Mouse (Mus musculus) v-Abl transformed pro-B cells (cell line): ENCODE measurements around the gene Sycp3.
"Not testable (repeated sequence)": the region's sequence is repeated elsewhere in the genome, so short reads cannot be mapped to it uniquely, and the experiment has no call there.

Source experiments
- in situ Hi-C, 2 experiments: fragments of 400-800 bp; cut with MboI; formaldehyde crosslinking; loops; one replicate each; pipeline ENCODE4 v1.15.1; 2025; ENCODE audit not compliant: unreplicated experiment in 2 of 2

The Sycp3 gene

DNA sequence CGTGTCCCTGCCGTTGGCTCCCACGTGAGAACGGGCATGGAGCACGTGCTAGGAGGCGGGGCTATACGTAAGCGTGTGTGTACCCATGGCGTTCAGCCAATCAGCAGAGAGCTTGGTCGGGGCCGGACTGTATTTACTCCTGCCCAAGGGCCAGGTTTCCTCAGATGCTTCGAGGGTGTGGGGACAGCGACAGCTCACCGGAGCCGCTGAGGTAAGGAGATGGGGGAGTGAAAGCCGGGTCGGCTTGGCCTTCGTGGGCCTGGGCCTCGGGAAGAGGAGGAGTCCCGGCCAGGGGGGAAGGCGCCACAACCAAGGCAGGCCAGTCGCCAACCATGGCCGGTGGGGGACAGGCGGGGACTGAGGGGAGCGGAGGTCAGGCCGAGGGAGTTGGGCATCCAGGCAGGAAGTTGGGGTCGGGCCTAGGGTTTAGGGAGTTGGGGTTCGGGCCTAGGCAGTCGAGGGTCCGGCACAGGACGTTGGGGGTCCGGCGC is at the start of gene Sycp3:
Gene Sycp3, plus strand, starts transcription at position 68 of the 491 bp plus-strand sequence.
- in situ Hi-C loops = no loop called here

DNA sequence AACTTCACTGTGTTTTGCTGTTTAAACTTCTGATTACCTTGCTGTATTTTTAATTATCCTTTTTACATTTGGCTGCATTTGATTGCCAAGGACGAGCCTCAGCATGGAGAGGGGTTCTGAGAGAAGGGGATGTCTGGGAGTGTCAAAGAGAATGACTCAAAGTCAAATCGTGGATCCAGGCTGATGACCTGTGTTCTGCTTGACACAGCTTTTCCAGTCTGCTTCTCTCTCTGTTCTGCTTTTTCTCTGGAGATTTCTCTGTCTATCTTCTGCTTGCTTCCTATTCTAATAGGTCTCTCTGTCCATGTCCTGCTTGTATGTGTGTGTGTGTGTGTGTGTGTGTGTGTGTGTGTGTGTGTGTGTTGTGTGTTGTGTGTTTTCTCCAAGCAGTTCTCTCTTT is 49.6 kb upstream of the Sycp3 start:
- in situ Hi-C loops = loop anchor here (10.0 to 25.0 kb wide), 5 partner anchors 1028 to 1697 kb away; partner anchors contain the start of genes Gas2l3 (in 1 of the 2), Hsp90b1 (in 1 of the 2) and Ttc41 (in 1 of the 2)

GRCm38 (mm10) chr10:88412290-88412995 is 46.9 kb upstream of the Sycp3 start:
- in situ Hi-C loops = loop anchor here (25.0 kb wide), 4 partner anchors 1025 to 1700 kb away; partner anchors contain the start of genes Gas2l3 (in 1 of the 2), Hsp90b1 (in 1 of the 2) and Ttc41 (in 1 of the 2)

GRCm38 (mm10) chr10:88417686-88418085 is 41.7 kb upstream of the Sycp3 start:
- in situ Hi-C loops = loop anchor here (25.0 kb wide), 4 partner anchors 1020 to 1705 kb away; partner anchors contain the start of genes Gas2l3 (in 1 of the 2), Hsp90b1 (in 1 of the 2) and Ttc41 (in 1 of the 2)

- in situ Hi-C loops = loop anchor here (10.0 to 25.0 kb wide), 5 partner anchors 315 to 1708 kb away; partner anchors contain the start of genes Arl1 (in 1 of the 2), Gas2l3 (in 1 of the 2), Hsp90b1 (in 1 of the 2) and Ttc41 (in 1 of the 2)
These were observed 39.2 kb upstream of the Sycp3 start for GRCm38 (mm10) chr10:88420141-88420541.

- in situ Hi-C loops = loop anchor here (10.0 to 25.0 kb wide), 5 partner anchors 314 to 1709 kb away; partner anchors contain the start of genes Arl1 (in 1 of the 2), Gas2l3 (in 1 of the 2), Hsp90b1 (in 1 of the 2) and Ttc41 (in 1 of the 2)
These were observed 38.5 kb upstream of the Sycp3 start for GRCm38 (mm10) chr10:88420655-88421435.

DNA sequence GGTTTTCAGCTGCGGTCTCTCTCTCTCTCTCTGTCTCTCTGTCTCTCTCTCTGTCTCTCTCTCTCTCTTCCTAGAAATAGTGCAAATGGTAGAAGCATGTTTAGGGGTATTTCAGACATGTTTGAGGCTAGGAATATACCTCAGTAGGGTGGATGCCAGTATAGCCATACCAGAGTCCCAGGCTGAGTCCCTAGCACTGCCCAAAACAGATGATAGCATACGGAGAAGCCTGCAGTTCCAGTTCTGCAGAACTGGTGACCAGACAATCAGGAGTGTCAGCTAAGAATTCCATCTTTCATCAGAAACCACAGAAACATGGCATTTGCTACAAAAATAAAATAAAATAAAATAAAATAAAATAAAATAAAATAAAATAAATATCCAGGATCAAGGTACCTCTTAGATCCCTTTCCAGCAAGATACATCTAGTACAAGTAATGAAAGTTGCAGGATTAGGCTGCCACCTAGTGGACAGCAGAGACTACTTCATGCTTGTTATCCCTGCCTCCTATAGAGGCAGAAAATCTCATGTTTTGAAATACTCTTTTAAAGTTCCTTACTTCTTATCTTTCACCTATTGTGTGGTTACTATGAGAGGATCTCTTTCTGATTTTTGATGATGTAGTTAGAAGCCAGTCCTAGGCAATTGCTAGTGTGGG is 33.1 kb upstream of the Sycp3 start:
- in situ Hi-C loops = loop anchor here (5.0 to 10.0 kb wide), 6 partner anchors 44 to 309 kb away; partner anchors contain the start of genes Arl1 (in 1 of the 2), Dram1 (in 1 of the 2) and Gnptab (in 1 of the 2)

- in situ Hi-C loops = loop anchor here (5.0 to 10.0 kb wide), 6 partner anchors 45 to 308 kb away; partner anchors contain the start of genes Arl1 (in 1 of the 2), Dram1 (in 1 of the 2) and Gnptab (in 1 of the 2)
These were observed 32.5 kb upstream of the Sycp3 start for GRCm38 (mm10) chr10:88426896-88427295.

DNA sequence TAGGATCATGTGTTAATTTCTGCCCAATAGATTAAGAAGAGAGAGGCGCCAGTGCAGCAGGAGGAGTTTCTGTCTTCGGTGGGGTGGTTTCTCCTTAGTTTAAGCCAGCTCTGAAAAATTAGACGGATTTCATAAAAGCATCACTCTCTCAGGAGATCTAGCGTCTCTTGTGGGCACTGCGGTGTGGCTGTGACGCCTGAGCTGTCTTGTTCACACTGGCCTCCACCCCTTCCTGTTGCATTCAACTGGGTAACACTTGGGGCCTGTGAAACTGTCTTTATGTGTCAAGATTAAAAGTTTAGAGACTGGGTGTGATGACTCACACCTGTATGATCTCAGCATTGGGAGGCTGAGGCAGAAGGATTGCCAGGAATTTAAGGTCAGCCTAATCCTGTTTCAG is 31.4 kb upstream of the Sycp3 start:
- in situ Hi-C loops = loop anchor here (5.0 to 10.0 kb wide), 6 partner anchors 46 to 307 kb away; partner anchors contain the start of genes Arl1 (in 1 of the 2), Dram1 (in 1 of the 2) and Gnptab (in 1 of the 2)

- in situ Hi-C loops = loop anchor here in 1 of 2 experiments (5.0 kb wide), 1 partner anchor 51 kb away; no protein-coding TSS in a partner anchor
These were observed 18.1 kb upstream of the Sycp3 start for GRCm38 (mm10) chr10:88441224-88441623.

DNA sequence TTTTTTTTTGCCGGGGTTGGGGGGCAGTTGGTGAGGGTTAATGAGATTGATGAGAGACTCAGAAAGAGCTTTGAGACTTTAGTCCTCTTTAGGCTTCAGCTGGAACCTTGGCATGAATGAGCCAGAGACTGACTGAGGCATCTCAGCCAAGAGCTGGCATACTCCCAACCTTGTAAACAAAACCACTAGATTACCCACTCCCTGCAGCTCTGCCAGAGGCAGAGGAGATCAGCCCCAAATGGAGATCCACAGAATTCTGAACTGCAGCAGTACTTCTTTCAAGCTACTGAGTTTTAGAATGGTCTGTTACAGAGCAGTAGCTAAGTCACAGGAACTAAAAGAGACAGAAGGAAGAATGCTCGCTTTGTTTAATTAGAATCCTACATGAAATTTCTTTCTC is 8.1 kb upstream of the Sycp3 start:
- in situ Hi-C loops = no loop called here

- in situ Hi-C loops = no loop called here
These were observed 7.4 kb upstream of the Sycp3 start for GRCm38 (mm10) chr10:88451990-88452389.

DNA sequence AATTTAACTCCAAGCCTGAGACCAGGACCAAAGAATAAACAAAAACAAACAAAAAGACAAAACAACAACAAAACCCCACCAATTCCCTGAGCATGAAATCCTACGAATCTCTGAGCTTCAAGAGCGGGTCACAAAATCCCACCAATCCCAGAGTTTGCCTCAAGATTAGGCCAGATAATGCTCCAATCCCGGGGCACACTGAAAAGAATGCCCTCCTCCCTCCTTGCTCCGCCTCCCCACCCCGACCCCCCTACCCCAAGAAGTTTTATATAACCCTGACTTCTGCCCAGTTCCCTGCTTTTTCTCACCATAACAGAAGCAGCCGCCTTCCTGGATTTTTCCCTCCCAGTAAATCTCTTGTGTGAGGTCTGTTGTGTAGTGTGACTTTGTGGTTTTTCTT is 1.6 kb upstream of the Sycp3 start:
- in situ Hi-C loops = no loop called here

GRCm38 (mm10) chr10:88460122-88460820 is 902 bp downstream of the Sycp3 start:
- in situ Hi-C loops = no loop called here

DNA sequence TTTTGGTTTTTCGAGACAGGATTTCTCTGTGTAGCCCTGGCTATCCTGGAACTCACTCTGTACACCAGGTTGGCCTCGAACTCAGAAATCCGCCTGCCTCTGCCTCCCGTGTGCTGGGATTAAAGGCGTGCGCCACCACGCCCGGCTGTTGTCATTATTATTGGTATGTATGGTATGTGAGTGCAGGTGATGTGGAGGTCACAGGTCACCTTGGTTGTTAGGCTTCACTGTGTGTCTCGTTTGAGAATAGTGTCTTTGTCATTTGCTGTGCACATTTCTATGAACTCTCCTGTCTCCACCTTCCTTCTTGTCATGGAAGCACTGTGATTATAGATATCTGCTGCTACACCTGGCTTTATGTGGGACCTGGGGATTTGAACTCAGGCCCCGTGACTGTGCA is 23.5 kb downstream of the Sycp3 start:
- in situ Hi-C loops = not testable (repeated sequence)

- in situ Hi-C loops = no loop called here
These were observed 29.3 kb downstream of the Sycp3 start for GRCm38 (mm10) chr10:88488629-88489028.

DNA sequence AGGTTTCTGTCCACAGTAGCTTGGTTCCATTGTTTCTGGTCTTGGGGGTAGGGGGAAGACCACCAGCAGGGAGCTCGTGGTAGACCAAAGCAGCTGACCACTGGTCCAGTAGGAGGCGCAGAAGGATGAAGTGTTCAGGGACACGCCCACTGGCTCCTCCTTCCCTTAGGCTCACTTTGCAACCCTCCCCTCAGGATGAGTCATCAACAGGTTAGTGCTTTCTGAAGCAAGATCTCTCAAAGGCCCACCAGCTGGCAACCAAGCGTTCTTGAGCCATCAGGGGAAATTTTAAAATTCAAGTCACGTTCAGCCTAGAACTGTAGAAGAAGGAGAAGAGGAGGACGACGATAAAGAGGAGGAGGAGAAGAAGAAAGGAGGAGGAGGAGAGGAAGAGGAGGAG is 32.3 kb downstream of the Sycp3 start:
- in situ Hi-C loops = loop anchor here in 1 of 2 experiments (5.0 kb wide), 1 partner anchor 49 kb away; no protein-coding TSS in a partner anchor

GRCm38 (mm10) chr10:88492658-88493057 is 33.3 kb downstream of the Sycp3 start:
- in situ Hi-C loops = loop anchor here in 1 of 2 experiments (5.0 kb wide), 1 partner anchor 50 kb away; no protein-coding TSS in a partner anchor
